ENCODE assay signal across 8 mouse cellular contexts in the genomic region with DNA sequence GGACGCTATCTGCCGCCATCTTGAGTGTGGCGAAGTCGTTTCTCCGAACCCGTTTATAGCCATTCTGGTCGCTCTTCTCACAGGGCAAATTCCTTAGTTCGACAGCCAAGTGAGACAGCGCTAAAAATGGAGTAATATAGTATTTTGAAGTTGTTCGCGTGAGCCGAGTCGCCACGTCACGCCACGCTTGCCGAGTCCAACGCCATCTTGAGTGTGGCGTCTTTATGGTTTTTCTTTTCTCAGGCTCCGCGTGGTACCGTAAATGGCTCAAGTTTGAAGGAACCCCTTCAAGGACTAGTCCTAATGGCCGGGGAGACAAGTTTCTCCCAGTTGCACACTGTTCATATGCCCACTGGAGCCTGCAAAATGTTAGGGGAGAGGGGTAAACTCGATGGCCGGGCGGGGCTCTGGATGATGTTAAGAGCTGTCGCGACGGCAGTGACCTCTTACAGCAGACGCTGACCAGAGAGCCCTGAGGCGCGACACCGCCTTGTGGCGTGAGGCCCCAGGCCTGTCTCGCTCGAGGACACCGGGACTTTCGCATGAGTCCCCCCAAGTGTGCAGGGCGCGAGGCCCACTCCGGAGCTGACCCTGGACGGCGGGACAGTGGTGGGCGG. TPM values are rescaled to one million over a fixed set of nuclear protein-coding genes. Genes with fewer than 3 reads are reported as not detected.
DNase-seq lines count a peak whose midpoint lies in the region; ATAC-seq lines count a peak whose summit lies in the region.

No protein-coding gene starts in this region.

- H3K4me1 ChIP-seq in forebrain, embryonic 10.5 days: peaks cover 53% of the 10 kb centered on the region
- peaks cover 48% of the 10 kb centered on the region for H3K4me1 ChIP-seq in hindbrain, embryonic 10.5 days (replicated peaks)

- H3K27me3 ChIP-seq in forebrain, embryonic 10.5 days (ENCODE audit: poor library complexity, severe bottlenecking): peaks cover 7% of the 10 kb centered on the region
- H3K27me3 ChIP-seq in hindbrain, embryonic 10.5 days (ENCODE audit: insufficient read depth, poor library complexity, severe bottlenecking): no peaks in the 10 kb centered on the region

- peaks cover 28% of the 10 kb centered on the region for H3K36me3 ChIP-seq in forebrain, embryonic 10.5 days (replicated peaks)
- peaks cover 27% of the 10 kb centered on the region for H3K36me3 ChIP-seq in hindbrain, embryonic 10.5 days

- under 1% methylated on average over 44 of the region's 44 CpGs for WGBS in forebrain, embryonic 10.5 days
- WGBS in hindbrain, embryonic 10.5 days: under 1% methylated on average over 44 of the region's 44 CpGs

- peak overlapping the region; percentile 100 for H3K27ac ChIP-seq in forebrain, embryonic 10.5 days
- H3K27ac ChIP-seq in hindbrain, embryonic 10.5 days: peak overlapping the region; percentile 99

- H3K9me3 ChIP-seq in forebrain, embryonic 10.5 days: no peaks in the 10 kb centered on the region
- H3K9me3 ChIP-seq in hindbrain, embryonic 10.5 days: no peaks in the 10 kb centered on the region

- ATAC-seq in cerebellum, adult (ENCODE audit: insufficient number of reproducible peaks, low FRiP score, low TSS enrichment): peak; percentile 8; the same call in 1 of the 2 replicates

- peak overlapping the region; percentile 100 for H3K4me3 ChIP-seq in forebrain, embryonic 10.5 days
- peak overlapping the region; percentile 68 for H3K4me3 ChIP-seq in hindbrain, embryonic 10.5 days

- no peak for DNase-seq in cerebellum, adult 11 months
- peak; percentile 71 for DNase-seq in ES-CJ7 (ENCODE audit: low read depth, low spot score)
- no peak for DNase-seq in forebrain, embryonic 10.5 days (ENCODE audit: extremely low spot score, low spot score)
- DNase-seq in hindbrain, embryonic 10.5 days (ENCODE audit: low spot score): no peak
- DNase-seq in layer of hippocampus, adult 8-10 months (ENCODE audit: low spot score in 2 of 2): peak; percentile 81
- peak; percentile 84 to 87 for DNase-seq in lung, postnatal 4 days
- DNase-seq in retina, postnatal 1 day: peak; percentile 93

RNA-seq across cellular contexts. Expression of gene Ptma, which starts 0.9 kb away (rescaled TPM):
- polyA plus RNA-seq in forebrain, embryonic 10.5 days (2016; fragmentation: Nextera tagmentation; extraction: Ambion mirVana): 2,941 and 3,273 TPM in 2 replicates
- 2,611 and 3,050 TPM in 2 replicates for polyA plus RNA-seq in hindbrain, embryonic 10.5 days (2016; fragmentation: Nextera tagmentation; extraction: Ambion mirVana)
- 100 to 1,000 TPM; 420 to 464 (median 444) TPM for total RNA-seq in layer of hippocampus, adult 8-10 months (2022)

RNA-seq across cellular contexts. Expression of gene Pde6d, which starts 56.8 kb away (rescaled TPM):
- polyA plus RNA-seq in forebrain, embryonic 10.5 days (2016; fragmentation: Nextera tagmentation; extraction: Ambion mirVana): 64.3 and 68.0 TPM in 2 replicates
- polyA plus RNA-seq in hindbrain, embryonic 10.5 days (2016; fragmentation: Nextera tagmentation; extraction: Ambion mirVana): 75.1 and 87.1 TPM in 2 replicates
- total RNA-seq in layer of hippocampus, adult 8-10 months (2022): 10 to 100 TPM; 47.4 to 55.5 (median 49.3) TPM

RNA-seq across cellular contexts. Expression of gene Cops7b, which starts 57.1 kb away (rescaled TPM):
- 74.3 and 75.9 TPM in 2 replicates for polyA plus RNA-seq in forebrain, embryonic 10.5 days (2016; fragmentation: Nextera tagmentation; extraction: Ambion mirVana)
- 76.2 and 82.4 TPM in 2 replicates for polyA plus RNA-seq in hindbrain, embryonic 10.5 days (2016; fragmentation: Nextera tagmentation; extraction: Ambion mirVana)
- total RNA-seq in layer of hippocampus, adult 8-10 months (2022): 10 to 100 TPM; 18.7 to 21.5 (median 19.8) TPM

Comparison
In these comparisons a context has a peak if more than half of its experiments do, and no peak if none do; other contexts are left out.
1. DNase-seq: peak in ES-CJ7 (single experiment), layer of hippocampus, adult 8-10 months (2 of 2), lung, postnatal 4 days (2 of 2) and retina, postnatal 1 day (single experiment); none in cerebellum, adult 11 months (single experiment), forebrain, embryonic 10.5 days (single experiment) and hindbrain, embryonic 10.5 days (single experiment).